Mouse (Mus musculus) forebrain, embryonic 16.5 days (tissue): Measurements from ENCODE around the gene Psg18. TPM values are rescaled to one million over a fixed set of nuclear protein-coding genes. Genes with fewer than 3 reads are reported as not detected.
"Not testable (repeated sequence)": the region's sequence is repeated elsewhere in the genome, so short reads cannot be mapped to it uniquely, and the experiment has no call there.

Source experiments
- ATAC-seq: fragments of 200-750 bp; cut with Nextera tagmentation; 2 replicates; pipeline ENCODE4 v1.8.0; 2017; ENCODE audit warnings: mild to moderate bottlenecking, moderate library complexity
- H3K27ac ChIP-seq: fragments of 300-500 bp; sonication (generic); 2 replicates; pipeline ENCODE4 v1.5.1; 2014; ENCODE audit warnings: low read length, control low read depth
- H3K27me3 ChIP-seq: fragments of 300-500 bp; sonication (generic); replicated peaks from 2 replicates; pipeline ENCODE4 v1.6.1; 2014; ENCODE audit warnings: low read length; ENCODE audit not compliant: control insufficient read depth, insufficient read depth
- H3K36me3 ChIP-seq: fragments of 300-500 bp; sonication (generic); 2 replicates; pipeline ENCODE4 v1.6.1; 2014; ENCODE audit not compliant: control insufficient read depth, insufficient read depth
- H3K4me1 ChIP-seq: fragments of 300-500 bp; sonication (generic); replicated peaks from 2 replicates; pipeline ENCODE4 v1.6.1; 2014; ENCODE audit warnings: low read length; ENCODE audit not compliant: control insufficient read depth, insufficient read depth
- H3K4me2 ChIP-seq: fragments of 300-500 bp; sonication (generic); 2 replicates; pipeline ENCODE4 v1.6.1; 2014; ENCODE audit warnings: mild to moderate bottlenecking, low read length, control low read depth
- H3K4me3 ChIP-seq: fragments of 300-500 bp; sonication (generic); replicated peaks from 2 replicates; pipeline ENCODE4 v1.5.1; 2014; ENCODE audit warnings: mild to moderate bottlenecking, low read length, control low read depth
- H3K9ac ChIP-seq: fragments of 300-500 bp; sonication (generic); replicated peaks from 2 replicates; pipeline ENCODE4 v1.6.1; 2014; ENCODE audit warnings: low read depth, low read length, control low read depth
- H3K9me3 ChIP-seq: fragments of 300-500 bp; sonication (generic); 2 replicates; pipeline ENCODE4 v1.6.1; 2016; ENCODE audit warnings: low read length; ENCODE audit not compliant: control insufficient read depth
- WGBS: fragments of 180-500 bp; shearing (Covaris S2); extraction: QIAGEN DNeasy Blood & Tissue Kit; methylation state at CpG from one replicate; pipeline ENCODE4 v1.1.7; 2014; 5-methylcytosine and 5-hydroxymethylcytosine counted together
- polyA plus RNA-seq: library from polyadenylated mRNA; unstranded; fragments of >200 nt; fragmentation: Nextera tagmentation; extraction: Ambion mirVana; gene quantifications from 2 replicates; pipeline ENCODE4 v1.2.1, GENCODE M21; 2015

Gene Psg18
- not detected in 2 replicates for polyA plus RNA-seq

DNA sequence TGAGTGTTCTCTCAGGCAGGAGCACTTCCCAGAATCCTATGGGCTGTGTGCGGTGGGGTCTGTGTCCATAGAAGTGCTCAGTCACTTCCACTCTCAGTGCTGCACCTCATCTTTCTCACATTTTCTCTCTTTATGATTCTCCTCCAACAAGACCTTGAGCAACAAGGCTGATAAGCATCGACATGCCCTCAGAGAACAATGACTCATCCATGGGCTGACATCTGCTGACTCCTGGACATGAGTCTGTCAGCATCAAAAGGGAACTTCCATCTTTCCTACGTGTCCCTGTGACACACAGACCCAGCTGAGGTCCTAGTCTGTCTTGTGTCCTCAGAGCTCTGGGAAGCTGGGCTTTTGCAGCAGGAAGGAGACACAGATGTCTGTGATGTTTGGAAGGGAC is at the start of gene Psg18:
Gene Psg18 (minus strand): TSS at position 101 of the 400 bp plus-strand sequence.
- not testable (repeated sequence) for H3K9ac ChIP-seq, H3K27ac ChIP-seq, H3K27me3 ChIP-seq, H3K4me3 ChIP-seq, H3K9me3 ChIP-seq, H3K36me3 ChIP-seq, H3K4me1 ChIP-seq, ATAC-seq, H3K4me2 ChIP-seq
- 62% methylated on average over 3 of the region's 3 CpGs for WGBS

DNA sequence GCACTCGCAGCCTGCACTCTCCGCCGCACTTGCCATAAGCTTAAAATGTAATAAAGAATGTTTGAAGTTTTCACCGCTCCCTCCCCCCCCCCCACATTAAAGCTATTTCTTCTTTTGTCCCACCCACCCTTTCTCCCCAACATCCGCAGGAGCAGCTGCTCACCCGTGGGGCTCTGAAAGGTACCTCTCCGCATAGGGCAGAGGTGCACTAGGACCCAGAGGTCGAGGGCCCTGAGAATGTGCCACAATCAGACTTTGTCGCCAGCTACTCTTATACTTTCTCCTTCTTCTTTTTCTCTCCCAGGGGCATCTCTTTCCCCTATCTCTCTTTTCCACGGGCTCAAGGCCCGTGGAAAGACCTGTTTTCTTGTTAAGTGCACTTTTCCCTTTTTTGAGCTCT is 48.6 kb upstream of the Psg18 start:
- peak; percentile 58; the same call in 1 of the 2 replicates for ATAC-seq
- Histone ChIP-seq H3K4me3 (peak overlapping the region; percentile 32), H3K36me3 (no peaks in the 10 kb centered on the region), H3K9ac (no peak overlapping the region), H3K4me2 (no peak overlapping the region), H3K27me3 (no peaks in the 10 kb centered on the region), H3K4me1 (no peaks in the 10 kb centered on the region), H3K9me3 (peaks cover 6% of the 10 kb centered on the region; the same call in 1 of the 2 replicates), H3K27ac (no peak overlapping the region)
- 41% methylated on average over 11 of the region's 11 CpGs for WGBS

DNA sequence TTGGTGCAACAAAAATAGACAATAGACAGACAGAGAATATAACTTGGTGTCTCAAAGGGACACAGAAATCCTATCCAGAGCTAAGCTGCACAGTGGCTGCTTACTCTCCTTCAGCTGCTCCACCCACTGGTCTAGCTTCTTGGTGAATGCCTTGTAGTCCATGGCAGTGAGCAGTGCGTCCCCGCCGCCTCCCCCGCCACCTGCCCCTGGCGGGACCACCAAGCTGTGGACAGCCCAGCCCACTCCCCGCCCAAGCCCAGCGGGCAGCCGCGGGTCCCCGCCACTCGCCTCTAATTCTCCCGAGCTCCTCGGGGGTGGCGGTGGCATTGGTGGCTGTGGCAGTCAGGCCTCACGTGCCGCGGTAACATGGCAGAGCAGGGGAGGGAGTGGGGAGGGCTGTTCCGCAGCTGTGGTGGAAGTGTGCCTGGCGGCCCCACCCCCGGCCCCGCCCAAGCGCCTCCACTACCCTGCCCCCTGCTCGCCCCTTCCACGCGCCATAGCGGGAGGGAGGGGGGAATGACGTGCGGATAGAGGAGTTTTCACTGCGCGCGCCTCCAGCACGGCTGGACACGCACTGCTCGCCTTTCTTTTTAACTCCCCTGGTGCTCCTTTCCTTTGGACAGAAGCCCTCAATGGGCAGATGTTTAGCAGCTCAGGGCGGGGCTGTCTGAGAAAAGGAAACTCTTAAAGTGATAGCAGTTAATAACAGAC is 47.9 kb upstream of the Psg18 start:
- no peak overlapping the region for H3K27ac ChIP-seq

DNA sequence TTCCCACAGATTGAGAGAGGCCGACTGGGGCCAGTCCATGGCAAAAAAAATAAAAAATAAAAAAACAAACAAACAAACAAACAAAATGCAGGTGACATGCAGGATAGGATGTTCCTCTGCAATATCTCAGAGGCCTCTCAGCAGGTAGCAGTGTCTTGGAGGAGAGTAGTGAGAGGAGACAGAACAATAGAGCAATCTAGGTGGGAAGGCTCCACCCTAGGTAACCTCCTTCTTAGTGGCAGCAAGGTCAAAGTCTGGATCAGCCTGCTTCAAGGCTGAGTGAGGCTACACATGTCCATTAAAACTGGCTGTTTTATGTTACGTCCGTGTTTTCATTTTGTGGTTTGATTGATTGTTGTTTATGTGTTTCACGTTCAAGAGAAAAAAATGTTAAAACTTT is 36.7 kb upstream of the Psg18 start:
- not testable (repeated sequence) for H3K36me3 ChIP-seq, H3K9me3 ChIP-seq, H3K27me3 ChIP-seq, H3K9ac ChIP-seq, H3K4me1 ChIP-seq, H3K27ac ChIP-seq, H3K4me2 ChIP-seq, ATAC-seq, H3K4me3 ChIP-seq
- 82% methylated on average over 4 of the region's 4 CpGs for WGBS

More for the DNA sequence above, 47.9 kb upstream of the Psg18 start:
- Histone ChIP-seq H3K4me2 (no peak overlapping the region), H3K9me3 (peaks cover 6% of the 10 kb centered on the region; the same call in 1 of the 2 replicates), H3K4me3 (peak overlapping the region; percentile 32), H3K36me3 (no peaks in the 10 kb centered on the region), H3K9ac (no peak overlapping the region), H3K27me3 (no peaks in the 10 kb centered on the region), H3K4me1 (no peaks in the 10 kb centered on the region)
- WGBS, result 41% methylated on average over 33 of the region's 35 CpGs
- peak; percentile 90 for ATAC-seq

DNA sequence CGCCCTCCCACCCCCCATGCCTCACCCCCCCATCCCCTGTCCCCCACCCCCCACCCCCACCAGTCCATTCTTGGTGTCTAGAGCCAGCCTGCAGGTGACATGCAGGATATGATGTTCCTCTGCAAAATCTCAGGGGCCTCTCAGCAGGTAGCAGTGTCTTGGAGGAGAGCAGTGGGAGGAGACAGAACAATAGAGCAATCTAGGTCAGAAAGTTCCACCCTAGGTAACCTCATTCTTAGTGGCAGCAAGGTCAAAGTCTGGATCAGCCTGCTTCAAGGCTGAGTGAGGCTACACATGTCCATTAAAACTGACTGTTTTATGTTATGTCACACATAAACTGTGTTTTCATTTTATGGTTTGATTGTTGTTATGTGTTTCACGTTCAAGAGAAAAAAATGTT is 23.5 kb upstream of the Psg18 start:
- H3K4me1 ChIP-seq, result no peaks in the 10 kb centered on the region
- H3K4me2 ChIP-seq, result no peak overlapping the region
- no peak for ATAC-seq
- 68% methylated on average over 2 of the region's 2 CpGs for WGBS
- H3K9me3 ChIP-seq, result peaks cover 10% of the 10 kb centered on the region; the same call in 1 of the 2 replicates
- H3K9ac ChIP-seq, result no peak overlapping the region
- no peak overlapping the region for H3K27ac ChIP-seq
- no peaks in the 10 kb centered on the region for H3K36me3 ChIP-seq
- H3K4me3 ChIP-seq, result no peak overlapping the region
- H3K27me3 ChIP-seq, result no peaks in the 10 kb centered on the region

DNA sequence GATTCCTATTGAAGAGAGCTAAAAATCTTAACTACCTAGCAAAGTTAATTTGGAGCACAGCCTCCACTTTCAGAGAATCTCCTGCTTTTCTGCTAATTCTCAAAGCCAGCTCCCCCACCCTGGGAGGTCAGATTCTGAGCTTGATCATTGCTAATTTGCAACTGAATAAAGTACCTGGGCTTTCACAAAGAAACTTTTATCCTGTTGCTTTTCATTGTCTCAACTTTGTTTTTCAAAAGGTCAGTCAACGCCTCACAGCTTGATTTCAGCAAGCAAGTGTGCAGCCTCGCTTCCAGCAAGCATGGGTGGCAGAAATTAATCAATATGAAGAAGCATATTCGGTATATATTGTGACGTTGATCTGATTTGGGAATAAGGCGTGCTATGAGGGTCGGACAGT is 19.4 kb downstream of the Psg18 start:
- H3K4me3 ChIP-seq, ATAC-seq, H3K27me3 ChIP-seq, H3K9ac ChIP-seq, H3K36me3 ChIP-seq, H3K4me1 ChIP-seq, H3K27ac ChIP-seq, H3K4me2 ChIP-seq: not testable (repeated sequence)
- WGBS, result 76% methylated on average over 6 of the region's 6 CpGs
- peaks cover 14% of the 10 kb centered on the region; the same call in 1 of the 2 replicates for H3K9me3 ChIP-seq

Other genes starting within 250 kb of the Psg18 start
- not detected in 2 replicates for gene Igfl3, start 178.5 kb downstream of the Psg18 start, polyA plus RNA-seq
- gene Mill1, start 109.7 kb downstream of the Psg18 start, polyA plus RNA-seq, result not detected in 2 replicates
- not detected in 2 replicates for gene Psg28, start 77.0 kb upstream of the Psg18 start, polyA plus RNA-seq
- not detected in 2 replicates for gene Psg26, start 129.2 kb upstream of the Psg18 start, polyA plus RNA-seq
- gene Psg25, start 177.3 kb upstream of the Psg18 start, polyA plus RNA-seq, result not detected in 2 replicates
- not detected in 2 replicates for gene Psg27, start 212.3 kb upstream of the Psg18 start, polyA plus RNA-seq